Mouse (Mus musculus) hindbrain, embryonic 11.5 days (tissue): ENCODE measurements around the gene Bcl11b. TPM values are rescaled to one million over a fixed set of nuclear protein-coding genes. Genes with fewer than 3 reads are reported as not detected.
A peak's percentile ranks its signal among the peaks of the same experiment; 100 is the strongest.

Experiments used
- ATAC-seq: fragments of 200-750 bp; cut with Nextera tagmentation; 2 replicates; pipeline ENCODE4 v1.8.0; 2017; ENCODE audit warnings: mild to moderate bottlenecking, moderate TSS enrichment, moderate library complexity; ENCODE audit not compliant: low FRiP score
- DNase-seq: peaks from one replicate; pipeline ENCODE4 v3.0.0-alpha.2; 2015; ENCODE audit warnings: low spot score
- H3K27ac ChIP-seq: fragments of 300-500 bp; sonication (generic); 2 replicates; pipeline ENCODE4 v1.5.1; 2014; ENCODE audit warnings: mild to moderate bottlenecking, low read depth, low read length
- H3K27me3 ChIP-seq: fragments of 300-500 bp; sonication (generic); 2 replicates; pipeline ENCODE4 v1.6.1; 2014; ENCODE audit warnings: mild to moderate bottlenecking, low read length, moderate library complexity, mixed read lengths; ENCODE audit not compliant: control insufficient read depth, insufficient read depth
- H3K36me3 ChIP-seq: fragments of 300-500 bp; sonication (generic); 2 replicates; pipeline ENCODE4 v1.6.1; 2014; ENCODE audit warnings: mild to moderate bottlenecking, low read length, moderate library complexity, mixed read lengths; ENCODE audit not compliant: control insufficient read depth, insufficient read depth
- H3K4me1 ChIP-seq: fragments of 300-500 bp; sonication (generic); replicated peaks from 2 replicates; pipeline ENCODE4 v1.6.1; 2014; ENCODE audit warnings: low read length, mixed read lengths; ENCODE audit not compliant: control insufficient read depth, insufficient read depth
- H3K4me2 ChIP-seq: fragments of 300-500 bp; sonication (generic); replicated peaks from 2 replicates; pipeline ENCODE4 v1.6.1; 2014; ENCODE audit warnings: mild to moderate bottlenecking, low read depth, low read length
- H3K4me3 ChIP-seq: fragments of 300-500 bp; sonication (generic); 2 replicates; pipeline ENCODE4 v1.5.1; 2014; ENCODE audit warnings: low read depth, low read length
- H3K9ac ChIP-seq: fragments of 300-500 bp; sonication (generic); 2 replicates; pipeline ENCODE4 v1.6.1; 2014; ENCODE audit warnings: low read depth, low read length
- H3K9me3 ChIP-seq: fragments of 300-500 bp; sonication (generic); 2 replicates; pipeline ENCODE4 v1.6.1; 2016; ENCODE audit warnings: low read length; ENCODE audit not compliant: control insufficient read depth
- WGBS: fragments of 180-500 bp; shearing (Covaris S2); extraction: QIAGEN DNeasy Blood & Tissue Kit; methylation state at CpG from one replicate; pipeline ENCODE4 v1.1.7; 2014; 5-methylcytosine and 5-hydroxymethylcytosine counted together
- polyA plus RNA-seq: library from polyadenylated mRNA; unstranded; fragments of >200 nt; fragmentation: Nextera tagmentation; extraction: Ambion mirVana; gene quantifications from 2 replicates; pipeline ENCODE4 v1.2.1, GENCODE M21; 2014

The Bcl11b gene
- polyA plus RNA-seq, 1 experiment from 2014 or later, result 6.8 TPM

DNA sequence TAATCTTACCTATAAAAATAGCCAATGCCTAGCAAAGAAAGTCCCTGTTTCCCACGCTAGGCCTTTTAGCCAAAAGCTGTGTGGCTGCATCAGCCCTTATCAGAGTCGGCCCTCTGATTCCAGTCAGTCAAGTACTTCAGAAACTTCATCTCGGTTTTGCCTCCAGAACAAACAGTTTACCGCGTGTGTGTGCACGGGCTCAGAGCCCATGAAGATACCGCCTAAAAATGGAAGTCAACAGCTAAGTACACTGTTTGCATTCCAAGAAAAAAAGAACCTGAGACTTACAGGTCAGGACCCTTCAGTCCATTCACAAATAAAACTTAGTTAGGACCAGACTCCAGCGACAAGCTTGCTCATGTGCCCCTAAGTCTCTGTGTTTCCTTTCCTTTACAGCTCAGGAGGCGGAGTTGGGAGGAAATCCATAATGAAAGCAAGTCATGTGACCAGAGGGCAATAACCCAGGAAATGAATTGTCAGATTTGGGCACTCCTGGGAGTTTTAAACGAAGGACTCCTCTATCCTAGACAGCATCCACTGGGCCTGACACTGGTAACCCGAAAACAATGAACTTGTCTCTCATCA is 29.8 kb downstream of the Bcl11b start:
- peaks cover 24% of the 10 kb centered on the region for H3K4me1 ChIP-seq
- 60% methylated on average over 11 of the region's 11 CpGs for WGBS
- no peak overlapping the region for H3K9ac ChIP-seq
- DNase-seq, result no peak
- no peak overlapping the region for H3K4me3 ChIP-seq
- H3K9me3 ChIP-seq, result no peaks in the 10 kb centered on the region
- H3K4me2 ChIP-seq, result no peak overlapping the region
- no peaks in the 10 kb centered on the region for H3K36me3 ChIP-seq
- no peak for ATAC-seq
- no peak overlapping the region for H3K27ac ChIP-seq
- H3K27me3 ChIP-seq, result no peaks in the 10 kb centered on the region; the same call in 1 of the 2 replicates

DNA sequence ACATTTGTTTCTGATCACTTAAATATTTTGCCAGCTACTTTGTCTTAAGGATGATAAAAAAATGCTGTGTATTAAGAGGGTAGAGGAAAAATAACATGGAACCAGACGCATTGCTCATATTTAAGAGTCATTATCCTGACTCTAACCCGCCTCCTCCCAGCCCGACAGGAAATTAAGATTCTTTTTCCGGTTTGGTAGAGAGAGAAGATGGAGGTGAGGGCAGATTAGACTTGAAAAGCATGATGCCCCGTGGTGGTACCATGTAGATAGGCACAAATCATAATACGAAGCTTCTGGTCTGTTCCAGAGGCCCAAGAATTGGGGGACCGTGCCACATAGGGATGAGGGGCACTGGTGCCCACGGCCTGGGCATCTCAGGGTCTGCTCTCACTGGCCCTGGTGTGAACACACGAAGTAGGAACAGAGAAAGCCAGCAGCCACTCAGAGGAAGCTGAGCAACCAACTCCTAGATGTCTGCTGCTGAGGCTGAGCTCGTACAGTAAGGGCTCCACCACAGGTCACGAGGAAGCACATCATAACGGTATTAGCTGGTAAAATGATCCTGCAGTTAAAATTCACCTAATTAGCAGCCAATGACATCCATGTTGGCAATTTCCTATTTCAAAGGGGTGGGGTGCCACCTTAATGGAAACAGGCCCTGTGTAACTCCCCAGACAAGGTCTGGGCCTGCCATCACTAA is 32.2 kb downstream of the Bcl11b start:
- no peaks in the 10 kb centered on the region for H3K36me3 ChIP-seq
- WGBS, result 72% methylated on average over 12 of the region's 12 CpGs
- no peak overlapping the region for H3K9ac ChIP-seq
- no peaks in the 10 kb centered on the region for H3K27me3 ChIP-seq
- H3K27ac ChIP-seq, result no peak overlapping the region
- no peak for ATAC-seq
- no peaks in the 10 kb centered on the region for H3K9me3 ChIP-seq
- H3K4me3 ChIP-seq, result no peak overlapping the region
- peaks cover 12% of the 10 kb centered on the region for H3K4me1 ChIP-seq
- H3K4me2 ChIP-seq, result no peak overlapping the region
- DNase-seq, result no peak

DNA sequence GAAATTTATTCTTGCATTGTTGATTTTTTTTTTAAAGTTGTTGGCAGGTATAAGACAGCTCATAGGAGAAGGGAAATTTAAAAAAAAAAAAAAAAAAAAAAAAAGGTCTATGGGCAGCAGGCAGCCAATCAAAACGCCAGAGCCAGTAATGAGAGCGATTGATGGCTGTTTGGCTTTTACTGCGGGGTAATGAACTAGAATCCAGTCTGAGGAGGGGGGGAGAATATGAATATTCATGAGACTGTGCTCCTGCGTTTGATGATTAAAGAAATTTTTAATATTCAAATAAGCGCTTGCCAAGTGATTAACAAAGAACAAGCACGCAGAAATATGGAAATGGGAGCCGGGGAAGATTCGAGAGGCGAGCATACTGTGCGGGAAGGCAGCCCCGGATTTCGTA is 32.8 kb downstream of the Bcl11b start:
- no peak overlapping the region for H3K4me2 ChIP-seq
- H3K9me3 ChIP-seq, result no peaks in the 10 kb centered on the region
- H3K27ac ChIP-seq, result no peak overlapping the region
- DNase-seq (no peak), ATAC-seq (peak; percentile 6; the same call in 1 of the 2 replicates)
- no peak overlapping the region for H3K4me3 ChIP-seq
- no peak overlapping the region for H3K9ac ChIP-seq
- peaks cover 11% of the 10 kb centered on the region for H3K4me1 ChIP-seq
- no peaks in the 10 kb centered on the region for H3K27me3 ChIP-seq
- 49% methylated on average over 12 of the region's 12 CpGs for WGBS
- H3K36me3 ChIP-seq, result no peaks in the 10 kb centered on the region

DNA sequence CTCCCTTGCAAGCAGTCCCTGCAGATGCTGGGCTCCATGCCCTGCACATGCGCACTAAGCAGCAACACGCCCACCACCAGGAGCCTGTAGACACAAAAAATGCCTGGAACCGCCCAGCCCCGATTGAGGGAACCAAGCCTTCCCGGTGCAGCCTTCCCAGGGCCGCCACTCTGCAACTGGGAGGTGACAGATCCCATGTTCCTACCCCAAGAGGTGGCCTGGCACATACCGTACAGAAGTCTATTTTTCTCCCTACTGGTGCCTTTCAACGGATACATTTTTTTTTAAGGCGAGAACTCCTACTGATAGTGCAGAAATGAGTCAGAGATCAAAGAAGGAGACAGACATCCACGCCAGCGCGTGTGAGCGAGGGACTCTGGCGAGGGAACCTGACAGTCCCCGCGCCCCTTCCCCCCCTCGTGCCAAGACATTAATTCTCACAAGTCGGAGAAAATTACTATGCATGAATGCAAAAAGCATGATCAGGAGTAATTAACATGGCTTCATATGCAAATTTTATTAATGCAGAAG is 33.5 kb downstream of the Bcl11b start:
- no peak overlapping the region; the same call in 1 of the 2 replicates for H3K4me2 ChIP-seq
- WGBS, result 39% methylated on average over 18 of the region's 18 CpGs
- DNase-seq, result peak; percentile 51
- no peaks in the 10 kb centered on the region for H3K27me3 ChIP-seq
- H3K9ac ChIP-seq, result no peak overlapping the region
- no peaks in the 10 kb centered on the region for H3K9me3 ChIP-seq
- peaks cover 13% of the 10 kb centered on the region for H3K4me1 ChIP-seq
- no peaks in the 10 kb centered on the region for H3K36me3 ChIP-seq
- ATAC-seq, result peak; percentile 44
- no peak overlapping the region for H3K27ac ChIP-seq
- no peak overlapping the region for H3K4me3 ChIP-seq

DNA sequence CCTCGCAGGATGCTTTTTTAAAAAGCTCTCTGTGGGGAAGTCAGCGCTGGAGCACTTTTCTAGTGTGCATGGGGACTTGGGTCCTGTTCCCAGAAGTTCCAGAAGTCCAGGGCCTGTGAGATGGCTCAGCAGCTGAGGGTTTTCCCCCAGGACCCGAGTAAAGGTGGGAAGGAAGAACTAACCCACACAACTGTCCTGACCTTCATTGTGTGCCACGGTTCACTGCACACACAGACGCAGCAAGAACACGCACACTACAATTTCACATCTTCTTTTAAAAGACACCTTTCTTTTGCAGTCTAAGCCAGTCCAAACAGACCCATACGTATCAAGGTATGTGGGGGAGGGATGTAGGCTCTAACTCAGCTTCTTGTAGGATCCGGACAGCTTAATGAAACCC is 34.3 kb downstream of the Bcl11b start:
- H3K4me2 ChIP-seq, result no peak overlapping the region
- H3K27ac ChIP-seq, result no peak overlapping the region
- peaks cover 13% of the 10 kb centered on the region for H3K4me1 ChIP-seq
- ATAC-seq (no peak), DNase-seq (no peak)
- no peaks in the 10 kb centered on the region for H3K36me3 ChIP-seq
- H3K9ac ChIP-seq, result no peak overlapping the region
- 78% methylated on average over 8 of the region's 8 CpGs for WGBS
- no peaks in the 10 kb centered on the region for H3K9me3 ChIP-seq
- H3K27me3 ChIP-seq, result no peaks in the 10 kb centered on the region
- no peak overlapping the region for H3K4me3 ChIP-seq

DNA sequence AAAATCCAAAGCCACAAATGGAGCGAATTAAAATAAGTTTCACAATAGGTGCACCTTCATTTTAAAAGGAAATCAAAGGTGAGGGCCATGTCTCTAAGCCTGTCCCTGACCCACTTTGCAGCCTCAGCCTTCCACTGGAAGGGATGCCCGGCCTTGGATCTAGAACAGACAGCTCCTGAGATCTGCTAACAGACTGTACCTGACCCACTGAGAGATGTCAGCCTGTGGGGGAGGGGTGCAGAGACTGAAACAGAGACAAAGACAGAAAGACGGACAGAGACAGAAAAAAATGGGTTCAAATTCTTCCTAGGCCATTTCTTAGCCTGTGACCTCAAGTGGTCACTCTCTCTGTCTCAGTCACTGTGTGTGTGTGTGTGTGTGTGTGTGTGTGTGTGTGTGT is 35.1 kb downstream of the Bcl11b start:
- Histone ChIP-seq H3K4me3 (no peak overlapping the region), H3K9me3 (no peaks in the 10 kb centered on the region), H3K4me2 (no peak overlapping the region), H3K36me3 (no peaks in the 10 kb centered on the region), H3K4me1 (peaks cover 13% of the 10 kb centered on the region), H3K27ac (no peak overlapping the region), H3K9ac (no peak overlapping the region), H3K27me3 (no peaks in the 10 kb centered on the region)
- DNase-seq (no peak), ATAC-seq (no peak)
- WGBS, result 82% methylated on average over 3 of the region's 3 CpGs

DNA sequence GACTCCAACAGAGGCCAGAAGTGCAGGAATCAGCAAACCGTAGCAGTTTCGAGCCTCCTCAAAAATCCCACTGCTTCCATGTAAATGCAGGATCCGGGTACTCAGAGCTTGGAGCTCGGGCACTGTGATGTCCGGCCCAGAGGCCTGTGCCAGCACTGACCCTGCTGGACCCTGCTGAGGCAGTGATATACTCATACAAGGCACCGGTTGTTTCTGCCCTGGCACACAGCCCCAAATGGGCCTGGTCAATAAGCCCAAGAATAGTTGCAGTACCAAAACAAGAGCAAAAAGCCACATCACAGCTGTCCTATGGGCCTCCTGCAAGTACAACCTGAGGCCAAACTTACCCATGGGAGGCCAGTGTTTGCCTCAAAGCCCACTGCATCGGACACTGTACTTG is 36.4 kb downstream of the Bcl11b start:
- Histone ChIP-seq H3K27ac (no peak overlapping the region), H3K4me3 (no peak overlapping the region), H3K27me3 (no peaks in the 10 kb centered on the region), H3K4me2 (no peak overlapping the region), H3K9me3 (no peaks in the 10 kb centered on the region), H3K9ac (no peak overlapping the region), H3K36me3 (no peaks in the 10 kb centered on the region), H3K4me1 (peaks cover 8% of the 10 kb centered on the region)
- no peak for ATAC-seq
- no peak for DNase-seq
- 90% methylated on average over 7 of the region's 7 CpGs for WGBS

DNA sequence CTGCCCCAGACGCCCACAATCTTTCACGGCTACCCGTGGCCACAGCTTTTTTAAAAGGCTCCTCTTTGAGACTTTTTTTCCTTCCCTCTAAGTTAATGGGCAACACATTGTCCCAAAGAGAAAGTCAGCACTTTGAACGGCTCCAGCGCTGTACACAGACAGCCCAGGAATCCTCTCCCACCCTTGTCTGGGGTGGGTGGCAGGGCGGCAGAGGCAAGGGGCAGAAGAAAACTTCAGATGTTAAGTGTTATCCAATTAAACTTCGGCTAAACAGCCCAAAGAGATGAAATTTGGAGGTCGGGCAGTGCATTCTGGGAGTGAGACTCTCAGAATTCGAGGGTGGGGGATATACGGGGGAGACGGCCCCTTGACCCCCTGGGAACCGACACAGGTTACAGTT is 38.3 kb downstream of the Bcl11b start:
- Histone ChIP-seq H3K36me3 (no peaks in the 10 kb centered on the region), H3K9ac (no peak overlapping the region), H3K4me3 (no peak overlapping the region), H3K4me1 (peaks cover 16% of the 10 kb centered on the region), H3K9me3 (no peaks in the 10 kb centered on the region), H3K4me2 (no peak overlapping the region), H3K27me3 (no peaks in the 10 kb centered on the region), H3K27ac (no peak overlapping the region)
- no peak for DNase-seq
- no peak for ATAC-seq
- 68% methylated on average over 12 of the region's 12 CpGs for WGBS
